Mouse (Mus musculus) bone marrow macrophage, adult 2 months (primary cell): ENCODE results near the gene Mb21d2.

Experiments used
- CTCF ChIP-seq: IDR thresholded peaks from 2 replicates; pipeline ENCODE4 v1.5.1; 2012; ENCODE audit warnings: low read depth, mild to moderate bottlenecking, low read length, moderate library complexity
- POLR2A ChIP-seq: IDR thresholded peaks from 2 replicates; pipeline ENCODE4 v1.6.1; 2012; ENCODE audit warnings: mild to moderate bottlenecking, low read depth, low read length, borderline replicate concordance

DNA sequence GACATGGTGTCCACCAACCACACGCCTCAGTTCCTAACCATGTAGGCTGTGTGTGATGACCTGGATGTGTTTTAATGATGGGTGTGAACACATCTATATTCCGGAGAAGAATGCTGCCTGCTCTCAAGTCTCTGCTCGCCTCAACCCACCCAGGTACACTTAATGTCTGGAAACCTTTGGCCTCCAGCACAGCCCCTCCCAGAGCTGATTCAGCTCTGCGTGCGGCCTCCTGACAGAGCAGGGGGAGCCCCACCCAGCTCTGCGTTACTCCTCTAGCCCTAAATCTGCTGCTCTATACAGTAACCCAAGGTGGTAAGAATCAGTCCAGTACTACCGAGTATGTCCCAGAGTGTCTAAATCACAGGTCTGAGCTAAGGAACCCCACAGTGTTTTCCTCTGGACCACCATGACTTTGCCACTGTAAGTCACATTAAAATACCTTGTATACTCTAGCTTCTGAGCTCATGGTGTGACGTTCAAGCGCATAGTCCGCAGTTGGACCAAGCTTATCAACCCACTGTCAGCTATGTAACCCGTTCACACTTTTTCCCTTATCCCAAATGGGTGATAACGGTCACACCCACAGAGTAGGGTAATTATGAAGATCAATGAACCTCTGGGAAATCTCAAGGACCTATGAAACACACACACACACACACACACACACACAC, 49.7 kb downstream of the Mb21d2 start:
- no peak for TF ChIP-seq POLR2A
- no peak for TF ChIP-seq CTCF
